In genomic region chr1:118699118-118699890, GRCm38 (mm10) we compare ENCODE assay signal across 25 mouse cellular contexts.
DNase-seq lines count a peak whose midpoint lies in the region; ATAC-seq and TF ChIP-seq lines count a peak whose summit lies in the region.
"Had no signal": no experiment of that assay in that cellular context is flagged by ENCODE, and none has a peak within 500 bp of the region (broad histone marks: within the 10 kb centered on the region; RNA-seq: fewer than 3 reads in every experiment).

No protein-coding gene starts in this region.

- peak; percentile 22 for DNase-seq in gastrocnemius, adult 18-20 months (ENCODE audit: low spot score)
- no peak for DNase-seq in gastrocnemius, postnatal 4 days (ENCODE audit: low spot score in 2 of 2)
- peak; percentile 85 for DNase-seq in kidney, adult 9 months
- peak; percentile 77 for DNase-seq in kidney, postnatal 14 days
- DNase-seq in forebrain, embryonic 11.5 days (ENCODE audit: low spot score): no peak
- DNase-seq in forebrain, postnatal 0 days: no peak
- no peak for DNase-seq in urinary bladder, postnatal 10 days (ENCODE audit: low spot score)
- DNase-seq: adrenal gland, adult 2 months; cerebellum, adult 8-10 months; cerebellum, postnatal 25 days; heart, postnatal 10 days; layer of hippocampus, postnatal 36 days; liver; lung, adult 2 months; right cerebral cortex, adult 18-20 months; thymus, adult 18-20 months; thymus, postnatal 25 days had no signal

- H3K36me3 ChIP-seq in forebrain, embryonic 11.5 days (ENCODE audit: control insufficient read depth, insufficient read depth, low read length): no peaks in the 10 kb centered on the region
- H3K36me3 ChIP-seq in forebrain, postnatal 0 days (ENCODE audit: insufficient read depth): no peaks in the 10 kb centered on the region
- H3K36me3 ChIP-seq: heart, embryonic 13.5 days had no signal

- H3K4me3 ChIP-seq in forebrain, embryonic 11.5 days (ENCODE audit: low read depth, low read length): no peak overlapping the region
- H3K4me3 ChIP-seq in forebrain, postnatal 0 days (ENCODE audit: low read depth, low read length): no peak overlapping the region
- H3K4me3 ChIP-seq: heart, embryonic 13.5 days had no signal

- H3K4me1 ChIP-seq in forebrain, embryonic 11.5 days (replicated peaks; ENCODE audit: control insufficient read depth, insufficient read depth, low read length): no peaks in the 10 kb centered on the region
- no peaks in the 10 kb centered on the region for H3K4me1 ChIP-seq in forebrain, postnatal 0 days (ENCODE audit: insufficient read depth)
- H3K4me1 ChIP-seq: heart, embryonic 13.5 days had no signal

- no peak for ATAC-seq in forebrain, embryonic 11.5 days (replicated peaks; ENCODE audit: low FRiP score)
- ATAC-seq in forebrain, postnatal 0 days: no peak
- ATAC-seq: forebrain, embryonic 14.5 days; intestine, postnatal 0 days; midbrain, embryonic 16.5 days had no signal

- no peak overlapping the region for H3K9ac ChIP-seq in forebrain, embryonic 11.5 days (ENCODE audit: low read length)
- no peak overlapping the region for H3K9ac ChIP-seq in forebrain, postnatal 0 days
- H3K9ac ChIP-seq: heart, embryonic 13.5 days; hindbrain, embryonic 14.5 days; liver, embryonic 14.5 days had no signal

- no peak overlapping the region for H3K27ac ChIP-seq in forebrain, embryonic 11.5 days (ENCODE audit: low read depth, low read length)
- no peak overlapping the region for H3K27ac ChIP-seq in forebrain, postnatal 0 days (ENCODE audit: low read depth, low read length)
- H3K27ac ChIP-seq: heart, embryonic 13.5 days; hindbrain, embryonic 14.5 days; liver, embryonic 14.5 days; stomach, postnatal 0 days had no signal

- H3K4me2 ChIP-seq in forebrain, embryonic 11.5 days (ENCODE audit: low read depth, low read length, severe bottlenecking): no peak overlapping the region
- H3K4me2 ChIP-seq in forebrain, postnatal 0 days (ENCODE audit: low read depth): no peak overlapping the region
- H3K4me2 ChIP-seq: heart, embryonic 13.5 days; hindbrain, embryonic 14.5 days; midbrain, embryonic 11.5 days had no signal

- no peaks in the 10 kb centered on the region for H3K9me3 ChIP-seq in forebrain, embryonic 11.5 days (ENCODE audit: control insufficient read depth, low read length)
- H3K9me3 ChIP-seq in forebrain, postnatal 0 days (ENCODE audit: low read length): no peaks in the 10 kb centered on the region
- H3K9me3 ChIP-seq: heart, embryonic 13.5 days had no signal

- no peak for TF ChIP-seq CTCF in forebrain, postnatal 0 days (IDR thresholded peaks at IDR 0.05; ENCODE audit: low read depth)

- WGBS in forebrain, embryonic 11.5 days: 72% methylated on average over 6 of the region's 6 CpGs
- 66% methylated on average over 6 of the region's 6 CpGs for WGBS in forebrain, postnatal 0 days

- no peaks in the 10 kb centered on the region for H3K27me3 ChIP-seq in forebrain, embryonic 11.5 days (ENCODE audit: control insufficient read depth, insufficient read depth, low read length)
- H3K27me3 ChIP-seq in forebrain, postnatal 0 days (ENCODE audit: insufficient read depth, low read length): no peaks in the 10 kb centered on the region
- H3K27me3 ChIP-seq: heart, embryonic 13.5 days had no signal

Comparison
In these comparisons a context has a peak if more than half of its experiments do, and no peak if none do; other contexts are left out.
1. DNase-seq: peak in gastrocnemius, adult 18-20 months (single experiment), kidney, adult 9 months (single experiment) and kidney, postnatal 14 days (single experiment); none in gastrocnemius, postnatal 4 days (0 of 2), forebrain, embryonic 11.5 days (single experiment), forebrain, postnatal 0 days (single experiment) and urinary bladder, postnatal 10 days (single experiment).